Mouse (Mus musculus) stomach, postnatal 0 days (tissue): ENCODE measurements around the gene Cd48. TPM values are rescaled to one million over a fixed set of nuclear protein-coding genes. Genes with fewer than 3 reads are reported as not detected.

ENCODE experiments used
- ATAC-seq: fragments of 200-750 bp; cut with Nextera tagmentation; 2 replicates; pipeline ENCODE4 v1.8.0; 2017; ENCODE audit not compliant: low FRiP score, low TSS enrichment
- DNase-seq: peaks from one replicate; pipeline ENCODE4 v3.0.0-alpha.2; 2016; ENCODE audit warnings: low spot score
- H3K27ac ChIP-seq: fragments of 300-500 bp; sonication (generic); replicated peaks from 2 replicates; pipeline ENCODE4 v1.5.1; 2014; ENCODE audit warnings: mild to moderate bottlenecking, control low read depth
- H3K27me3 ChIP-seq: fragments of 300-500 bp; sonication (generic); 2 replicates; pipeline ENCODE4 v1.6.1; 2014; ENCODE audit warnings: low read length; ENCODE audit not compliant: control insufficient read depth, insufficient read depth
- H3K36me3 ChIP-seq: fragments of 300-500 bp; sonication (generic); 2 replicates; pipeline ENCODE4 v1.6.1; 2014; ENCODE audit warnings: low read length, mixed read lengths; ENCODE audit not compliant: control insufficient read depth, insufficient read depth
- H3K4me1 ChIP-seq: fragments of 300-500 bp; sonication (generic); replicated peaks from 2 replicates; pipeline ENCODE4 v1.6.1; 2014; ENCODE audit warnings: antibody characterized with exemption; ENCODE audit not compliant: control insufficient read depth, insufficient read depth
- H3K4me2 ChIP-seq: fragments of 300-500 bp; sonication (generic); replicated peaks from 2 replicates; pipeline ENCODE4 v1.6.1; 2014; ENCODE audit warnings: low read depth, mild to moderate bottlenecking, control low read depth, moderate library complexity
- H3K4me3 ChIP-seq: fragments of 300-500 bp; sonication (generic); 2 replicates; pipeline ENCODE4 v1.5.1; 2014; ENCODE audit warnings: low read depth, low read length, control low read depth
- H3K9ac ChIP-seq: fragments of 300-500 bp; sonication (generic); 2 replicates; pipeline ENCODE4 v1.6.1; 2014; ENCODE audit warnings: mild to moderate bottlenecking, low read length, control low read depth, mixed read lengths
- H3K9me3 ChIP-seq: fragments of 300-500 bp; sonication (generic); 2 replicates; pipeline ENCODE4 v1.6.1; 2016; ENCODE audit warnings: low read length; ENCODE audit not compliant: control insufficient read depth
- CTCF ChIP-seq: IDR thresholded peaks from 2 replicates; pipeline ENCODE4 v1.5.1; 2016; ENCODE audit warnings: antibody characterized with exemption, low read depth, mild to moderate bottlenecking, moderate library complexity
- EP300 ChIP-seq: optimal IDR thresholded peaks from 2 replicates; pipeline ENCODE3; 2016; ENCODE audit warnings: antibody characterized with exemption
- WGBS: fragments of 180-500 bp; shearing (Covaris S2); extraction: QIAGEN DNeasy Blood & Tissue Kit; methylation state at CpG from one replicate; pipeline ENCODE4 v1.1.7; 2014; 5-methylcytosine and 5-hydroxymethylcytosine counted together
- polyA plus RNA-seq: library from polyadenylated mRNA; unstranded; fragments of >200 nt; fragmentation: Nextera tagmentation; extraction: Ambion mirVana; gene quantifications from 2 replicates; pipeline ENCODE4 v1.2.1, GENCODE M21; 2015

Gene Cd48
- polyA plus RNA-seq, 1 experiment from 2014 or later: 2.9 TPM

DNA sequence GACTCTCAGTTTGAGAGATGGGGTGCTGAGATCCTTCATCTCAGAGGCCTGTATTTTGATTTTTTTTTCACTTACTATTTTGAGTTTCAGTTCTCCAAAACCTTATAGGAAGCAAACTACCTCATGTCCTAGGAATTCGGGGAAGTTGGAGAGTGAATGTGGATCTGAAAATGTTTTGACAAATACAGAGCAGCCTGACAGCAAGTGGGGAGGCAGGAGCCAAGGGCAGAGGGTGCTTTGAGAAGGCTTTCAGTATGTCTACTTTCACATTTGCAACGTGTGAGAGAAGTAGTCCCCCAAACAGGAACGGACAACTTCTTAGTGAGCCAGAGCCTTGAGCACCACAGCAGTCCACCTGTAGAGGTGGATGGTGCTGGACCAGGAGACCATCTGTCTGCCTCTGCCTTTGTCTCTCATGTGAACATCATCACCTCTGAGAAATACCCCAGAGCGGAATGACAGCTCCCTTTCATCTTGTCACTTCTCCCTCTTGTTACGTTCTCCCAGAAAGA, 35.3 kb upstream of the Cd48 start:
- Histone ChIP-seq H3K4me2 (no peak overlapping the region), H3K4me3 (no peak overlapping the region), H3K9ac (no peak overlapping the region), H3K27ac (no peak overlapping the region), H3K27me3 (no peaks in the 10 kb centered on the region), H3K36me3 (no peaks in the 10 kb centered on the region), H3K9me3 (no peaks in the 10 kb centered on the region), H3K4me1 (no peaks in the 10 kb centered on the region)
- WGBS: 61% methylated on average over 5 of the region's 5 CpGs
- ATAC-seq: no peak
- no peak for DNase-seq
- TF ChIP-seq CTCF: no peak
- no peak for TF ChIP-seq EP300

- WGBS: 85% methylated on average over 5 of the region's 5 CpGs
- Histone ChIP-seq H3K27me3 (no peaks in the 10 kb centered on the region), H3K9me3 (no peaks in the 10 kb centered on the region)
Observed at GRCm38 (mm10) chr1:171647716-171648115, 34.1 kb upstream of the Cd48 start.

DNA sequence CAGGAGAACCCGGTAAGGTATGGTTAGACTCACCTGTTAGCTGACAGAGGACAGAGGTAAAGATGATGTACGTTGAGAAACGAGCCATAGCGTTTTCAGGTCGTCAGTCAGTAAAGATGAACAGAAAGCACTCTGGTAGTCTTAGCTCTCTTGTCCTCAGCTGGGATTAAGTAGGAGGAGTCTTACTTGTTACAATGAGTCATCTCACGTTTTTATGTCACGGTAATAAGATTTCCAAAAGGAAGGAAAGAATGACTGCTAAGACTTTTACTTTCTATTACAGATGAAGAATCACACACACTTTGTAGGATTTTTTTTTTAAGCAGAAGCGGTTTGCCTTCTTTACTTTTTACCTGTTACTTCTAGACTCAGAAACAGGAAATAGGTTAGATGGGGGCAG, 33.0 kb upstream of the Cd48 start:
- no peak for DNase-seq
- WGBS: 50% methylated on average over 8 of the region's 8 CpGs
- TF ChIP-seq EP300 (no peak), CTCF (no peak)
- Histone ChIP-seq H3K27me3 (no peaks in the 10 kb centered on the region), H3K4me2 (no peak overlapping the region), H3K4me1 (no peaks in the 10 kb centered on the region), H3K9me3 (no peaks in the 10 kb centered on the region), H3K36me3 (no peaks in the 10 kb centered on the region), H3K4me3 (no peak overlapping the region), H3K27ac (no peak overlapping the region), H3K9ac (no peak overlapping the region)
- ATAC-seq: no peak

More at GRCm38 (mm10) chr1:171647716-171648115, 34.1 kb upstream of the Cd48 start:
- no peak for TF ChIP-seq EP300
- no peak for TF ChIP-seq CTCF
- Histone ChIP-seq H3K4me2 (no peak overlapping the region), H3K4me1 (no peaks in the 10 kb centered on the region), H3K27ac (no peak overlapping the region), H3K9ac (no peak overlapping the region), H3K36me3 (no peaks in the 10 kb centered on the region), H3K4me3 (no peak overlapping the region)
- ATAC-seq (no peak), DNase-seq (no peak)

DNA sequence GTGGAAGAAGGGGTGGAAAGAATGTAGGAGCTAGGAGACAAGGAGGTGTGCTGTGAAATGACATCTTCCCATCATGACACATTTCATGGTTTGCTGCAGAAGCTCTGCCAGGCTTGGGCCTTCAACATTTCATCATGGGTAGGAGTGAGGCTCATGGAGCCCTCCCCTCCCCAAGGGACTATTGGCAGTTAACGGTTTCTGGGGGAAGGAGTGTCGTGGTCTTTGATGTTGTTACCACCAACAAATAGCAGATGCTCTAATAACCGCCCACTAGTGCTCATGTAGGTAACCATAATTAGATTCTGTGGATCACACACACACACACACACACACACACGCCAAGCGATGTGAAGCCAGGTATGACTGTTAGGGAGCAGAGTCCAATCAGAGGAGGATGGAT, 29.1 kb upstream of the Cd48 start, which contains the start of gene Slamf7:
Gene Slamf7, minus strand, starts transcription at position 302 of the 400 bp plus-strand sequence.
- Histone ChIP-seq H3K4me3 (no peak within 1 kb of the TSS), H3K9me3 (no peaks in the 10 kb centered on the region), H3K27me3 (no peaks in the 10 kb centered on the region), H3K4me2 (no peak within 1 kb of the TSS), H3K9ac (no peak within 1 kb of the TSS), H3K36me3 (no peaks in the 10 kb centered on the region), H3K27ac (no peak within 1 kb of the TSS), H3K4me1 (no peaks in the 10 kb centered on the region)
- ATAC-seq: no peak
- DNase-seq: no peak
- TF ChIP-seq EP300 (no peak), CTCF (no peak)
- WGBS: 87% methylated on average over 5 of the region's 5 CpGs

- Histone ChIP-seq H3K9me3 (no peaks in the 10 kb centered on the region), H3K27ac (no peak overlapping the region), H3K4me2 (no peak overlapping the region), H3K4me1 (no peaks in the 10 kb centered on the region), H3K4me3 (no peak overlapping the region), H3K27me3 (no peaks in the 10 kb centered on the region), H3K36me3 (no peaks in the 10 kb centered on the region), H3K9ac (no peak overlapping the region)
- ATAC-seq (no peak), DNase-seq (no peak)
- WGBS: 45% methylated on average over 5 of the region's 5 CpGs
- TF ChIP-seq CTCF (0 out of 2 replicates have a peak, but pooled peaks have one; percentile 15), EP300 (no peak)
Observed at GRCm38 (mm10) chr1:171658561-171658991, 23.2 kb upstream of the Cd48 start.

- no peaks in the 10 kb centered on the region for H3K27me3 ChIP-seq
- no peak for ATAC-seq
- no peak overlapping the region for H3K4me2 ChIP-seq
Observed at GRCm38 (mm10) chr1:171660423-171660822, 21.4 kb upstream of the Cd48 start.

More at GRCm38 (mm10) chr1:171660423-171660822, 21.4 kb upstream of the Cd48 start:
- Histone ChIP-seq H3K9me3 (no peaks in the 10 kb centered on the region), H3K4me1 (no peaks in the 10 kb centered on the region), H3K36me3 (no peaks in the 10 kb centered on the region), H3K27ac (no peak overlapping the region), H3K9ac (no peak overlapping the region), H3K4me3 (no peak overlapping the region)
- TF ChIP-seq CTCF (no peak), EP300 (no peak)
- no peak for DNase-seq
- WGBS: 87% methylated on average over 1 of the region's 1 CpGs
